Mouse (Mus musculus): ENCODE results near the gene Dnaaf5. TPM values are rescaled to one million over a fixed set of nuclear protein-coding genes. Genes with fewer than 3 reads are reported as not detected.

Dnaaf5 gene
- total RNA-seq, 4 experiments from 2014 or later = 21.7 to 24.3 (median 22.7) TPM

DNA sequence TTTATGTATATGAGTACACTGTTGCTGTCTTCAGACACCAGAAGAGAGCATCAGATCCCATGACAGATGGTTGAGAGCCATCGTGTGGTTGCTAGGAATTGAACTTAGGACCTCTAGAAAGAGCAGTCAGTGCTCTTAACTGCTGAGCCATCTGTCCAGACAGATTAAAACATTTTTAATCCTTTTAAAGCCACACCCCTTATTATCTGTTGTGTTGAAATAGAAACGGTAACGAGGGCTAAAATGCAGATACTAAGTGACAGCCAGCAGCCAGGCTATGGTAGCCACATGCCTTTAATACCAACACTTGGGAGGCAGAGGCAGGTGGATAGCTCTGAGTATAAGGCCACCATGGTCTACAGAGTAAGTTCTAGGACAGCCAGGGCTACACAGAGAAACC lies 82.1 kb downstream of the Dnaaf5 start:
- no peak for DNase-seq

DNA sequence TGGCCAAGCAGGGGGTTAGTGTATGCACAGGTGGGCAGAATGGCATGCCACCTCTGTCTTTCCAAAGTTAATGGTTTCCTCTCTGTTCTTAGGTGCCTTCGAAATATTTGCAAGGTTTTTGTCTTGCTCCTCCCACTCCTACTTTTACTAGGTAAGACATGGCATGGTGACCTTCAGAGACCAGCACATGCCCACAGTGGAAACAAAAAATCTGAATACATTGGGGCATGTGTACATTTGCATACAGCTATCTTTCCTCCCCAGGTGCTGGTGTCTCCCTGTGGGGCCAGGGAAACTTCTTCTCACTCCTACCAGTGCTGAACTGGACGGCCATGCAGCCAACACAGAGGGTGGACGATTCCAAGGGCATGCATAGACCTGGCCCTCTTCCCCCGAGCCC lies 84.4 kb downstream of the Dnaaf5 start:
- no peak for DNase-seq

Other genes with a start within 250 kb of the Dnaaf5 start
- 10 to 100 TPM; 25.6 to 51.6 (median 36.7) TPM for gene Pdgfa, start 152.9 kb upstream of the Dnaaf5 start, total RNA-seq (2022)
- gene Prkar1b, start 222 bp upstream of the Dnaaf5 start, total RNA-seq (2022) = 10 to 100 TPM; 38.5 to 62.4 (median 55.9) TPM
- gene Sun1, start 50.4 kb downstream of the Dnaaf5 start, total RNA-seq (2022) = 100 to 1,000 TPM in 3 of 4 experiments, 10 to 100 TPM in 1; 86.6 to 128 (median 111) TPM
- gene Get4, start 102.1 kb downstream of the Dnaaf5 start, total RNA-seq (2022) = 100 to 1,000 TPM in 2 of 4 experiments, 10 to 100 TPM in 2; 96.6 to 112 (median 101) TPM
- gene Adap1, start 175.4 kb downstream of the Dnaaf5 start, total RNA-seq (2022) = 1 to 10 TPM; 2.5 to 7.0 (median 3.9) TPM
- gene Cox19, start 201.2 kb downstream of the Dnaaf5 start, total RNA-seq (2022) = 10 to 100 TPM; 59.6 to 79.9 (median 66.5) TPM
- not detected for gene Cyp2w1, start 202.4 kb downstream of the Dnaaf5 start, total RNA-seq (2022)
- 10 to 100 TPM; 13.6 to 25.0 (median 18.1) TPM for gene Gpr146, start 227.5 kb downstream of the Dnaaf5 start, total RNA-seq (2022)